In the genomic region with DNA sequence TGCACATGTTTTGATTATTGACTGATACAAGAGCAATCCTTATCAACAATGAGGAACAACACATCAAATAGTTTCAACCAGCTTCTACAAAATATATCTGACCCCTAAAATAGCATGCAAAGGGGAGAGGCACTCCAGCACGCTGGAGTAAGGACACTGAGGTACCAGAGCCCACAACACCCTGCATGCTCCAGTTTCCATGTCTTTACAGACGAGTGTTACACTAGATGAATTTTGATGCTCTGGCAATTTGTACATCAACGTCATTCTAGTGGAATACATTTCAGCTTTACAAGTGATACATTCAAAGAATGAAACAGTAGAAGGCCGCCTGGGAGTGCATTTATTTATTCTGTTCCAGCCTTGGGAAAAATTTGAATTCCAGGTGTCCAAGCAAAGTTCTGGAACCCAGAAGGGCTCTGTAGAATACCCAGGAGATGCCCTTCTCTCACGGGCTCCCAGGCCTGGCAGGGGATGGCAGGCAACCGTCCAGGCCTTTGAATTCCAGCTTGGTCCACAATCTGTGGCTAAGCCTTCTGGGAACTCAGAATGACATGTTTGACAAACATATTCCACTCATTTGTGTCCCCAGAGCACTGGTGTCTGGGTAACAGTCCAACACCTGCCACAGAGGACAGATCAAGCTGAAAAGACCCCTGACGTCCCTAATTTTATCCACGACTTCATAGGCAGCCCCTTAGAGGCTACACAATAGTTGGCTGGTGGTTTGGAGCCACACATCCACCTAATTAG, we compare ENCODE assay signal across 19 mouse cellular contexts.
DNase-seq lines count a peak whose midpoint lies in the region; ATAC-seq and TF ChIP-seq lines count a peak whose summit lies in the region.
"Had no signal": no experiment of that assay in that cellular context is flagged by ENCODE, and none has a peak within 500 bp of the region (broad histone marks: within the 10 kb centered on the region; RNA-seq: fewer than 3 reads in every experiment).

No protein-coding gene starts in this region.

- ATAC-seq in forebrain, embryonic 13.5 days = peak; percentile 93
- ATAC-seq in forebrain, embryonic 11.5 days (replicated peaks; ENCODE audit: low FRiP score) = no peak
- peak; percentile 79 for ATAC-seq in forebrain, postnatal 0 days
- ATAC-seq: inflammation-experienced regulatory T-cells, adult 6 months had no signal

- WGBS in forebrain, embryonic 13.5 days = 33% methylated on average over 8 of the region's 8 CpGs
- WGBS in forebrain, embryonic 11.5 days = 74% methylated on average over 8 of the region's 8 CpGs
- WGBS in forebrain, postnatal 0 days = 21% methylated on average over 8 of the region's 8 CpGs

- no peak overlapping the region for H3K27ac ChIP-seq in forebrain, embryonic 13.5 days
- H3K27ac ChIP-seq in forebrain, embryonic 11.5 days (ENCODE audit: low read depth, low read length) = no peak overlapping the region
- H3K27ac ChIP-seq in forebrain, postnatal 0 days (ENCODE audit: low read depth, low read length) = no peak overlapping the region
- H3K27ac ChIP-seq: embryonic facial prominence, embryonic 13.5 days; midbrain, embryonic 12.5 days; stomach, postnatal 0 days had no signal

- H3K27me3 ChIP-seq in forebrain, embryonic 13.5 days = no peaks in the 10 kb centered on the region
- H3K27me3 ChIP-seq in forebrain, embryonic 11.5 days (ENCODE audit: control insufficient read depth, insufficient read depth, low read length) = no peaks in the 10 kb centered on the region
- no peaks in the 10 kb centered on the region for H3K27me3 ChIP-seq in forebrain, postnatal 0 days (ENCODE audit: insufficient read depth, low read length)
- H3K27me3 ChIP-seq: embryonic facial prominence, embryonic 13.5 days; midbrain, embryonic 12.5 days had no signal

- TF ChIP-seq CTCF in forebrain, postnatal 0 days (IDR thresholded peaks at IDR 0.05; ENCODE audit: low read depth) = no peak

- no peaks in the 10 kb centered on the region for H3K36me3 ChIP-seq in forebrain, embryonic 13.5 days (ENCODE audit: poor library complexity, severe bottlenecking)
- H3K36me3 ChIP-seq in forebrain, embryonic 11.5 days (ENCODE audit: control insufficient read depth, insufficient read depth, low read length) = no peaks in the 10 kb centered on the region
- no peaks in the 10 kb centered on the region for H3K36me3 ChIP-seq in forebrain, postnatal 0 days (ENCODE audit: insufficient read depth)
- H3K36me3 ChIP-seq: embryonic facial prominence, embryonic 13.5 days; midbrain, embryonic 12.5 days had no signal

- no peak for DNase-seq in forebrain, embryonic 11.5 days (ENCODE audit: low spot score)
- peak; percentile 45 to 67 for DNase-seq in layer of hippocampus, postnatal 14 days (ENCODE audit: low spot score in 2 of 2)
- no peak for DNase-seq in layer of hippocampus, adult 11-12 months (ENCODE audit: low spot score)
- DNase-seq in brain, embryonic 18.5 days (ENCODE audit: low read depth, low spot score) = peak; percentile 37
- DNase-seq in forebrain, postnatal 0 days = peak; percentile 71
- no peak for DNase-seq in neural tube, embryonic 10.5 days (ENCODE audit: extremely low spot score, low spot score)
- DNase-seq: cerebellum, adult 11-12 months; gastrocnemius, postnatal 10 days; heart, adult 18-20 months; kidney, adult 8-10 months; kidney, postnatal 36 days; lung, adult 2 months; lung, postnatal 36 days; right cerebral cortex, postnatal 14 days had no signal

- no peak overlapping the region for H3K4me3 ChIP-seq in forebrain, embryonic 13.5 days
- no peak overlapping the region for H3K4me3 ChIP-seq in forebrain, embryonic 11.5 days (ENCODE audit: low read depth, low read length)
- H3K4me3 ChIP-seq in forebrain, postnatal 0 days (ENCODE audit: low read depth, low read length) = no peak overlapping the region
- H3K4me3 ChIP-seq: embryonic facial prominence, embryonic 13.5 days; midbrain, embryonic 12.5 days had no signal

- no peaks in the 10 kb centered on the region for H3K9me3 ChIP-seq in forebrain, embryonic 13.5 days (replicated peaks)
- no peaks in the 10 kb centered on the region for H3K9me3 ChIP-seq in forebrain, embryonic 11.5 days (ENCODE audit: control insufficient read depth, low read length)
- H3K9me3 ChIP-seq in forebrain, postnatal 0 days (ENCODE audit: low read length) = no peaks in the 10 kb centered on the region
- H3K9me3 ChIP-seq: embryonic facial prominence, embryonic 13.5 days; midbrain, embryonic 12.5 days had no signal

- no peak overlapping the region for H3K4me2 ChIP-seq in forebrain, embryonic 13.5 days
- no peak overlapping the region for H3K4me2 ChIP-seq in forebrain, embryonic 11.5 days (ENCODE audit: low read depth, low read length, severe bottlenecking)
- no peak overlapping the region for H3K4me2 ChIP-seq in forebrain, postnatal 0 days (ENCODE audit: low read depth)
- H3K4me2 ChIP-seq: embryonic facial prominence, embryonic 13.5 days; midbrain, embryonic 12.5 days had no signal

- no peak overlapping the region for H3K9ac ChIP-seq in forebrain, embryonic 13.5 days
- H3K9ac ChIP-seq in forebrain, embryonic 11.5 days (ENCODE audit: low read length) = no peak overlapping the region
- no peak overlapping the region for H3K9ac ChIP-seq in forebrain, postnatal 0 days
- H3K9ac ChIP-seq: embryonic facial prominence, embryonic 13.5 days; midbrain, embryonic 12.5 days had no signal

- H3K4me1 ChIP-seq in forebrain, embryonic 13.5 days = peaks cover 8% of the 10 kb centered on the region; the same call in 1 of the 2 replicates
- H3K4me1 ChIP-seq in forebrain, embryonic 11.5 days (replicated peaks; ENCODE audit: control insufficient read depth, insufficient read depth, low read length) = no peaks in the 10 kb centered on the region
- H3K4me1 ChIP-seq in forebrain, postnatal 0 days (ENCODE audit: insufficient read depth) = no peaks in the 10 kb centered on the region
- H3K4me1 ChIP-seq: embryonic facial prominence, embryonic 13.5 days; midbrain, embryonic 12.5 days had no signal

Comparison
In these comparisons a context has a peak if more than half of its experiments do, and no peak if none do; other contexts are left out.
1. DNase-seq: peak in layer of hippocampus, postnatal 14 days (2 of 2), brain, embryonic 18.5 days (single experiment) and forebrain, postnatal 0 days (single experiment); none in forebrain, embryonic 11.5 days (single experiment), layer of hippocampus, adult 11-12 months (single experiment) and neural tube, embryonic 10.5 days (single experiment).